Mouse (Mus musculus): ENCODE measurements around the gene Skida1. TPM values are rescaled to one million over a fixed set of nuclear protein-coding genes. Genes with fewer than 3 reads are reported as not detected.

Skida1 gene
- polyA plus RNA-seq, 1 experiment from 2014 or later: 0.15 TPM

DNA sequence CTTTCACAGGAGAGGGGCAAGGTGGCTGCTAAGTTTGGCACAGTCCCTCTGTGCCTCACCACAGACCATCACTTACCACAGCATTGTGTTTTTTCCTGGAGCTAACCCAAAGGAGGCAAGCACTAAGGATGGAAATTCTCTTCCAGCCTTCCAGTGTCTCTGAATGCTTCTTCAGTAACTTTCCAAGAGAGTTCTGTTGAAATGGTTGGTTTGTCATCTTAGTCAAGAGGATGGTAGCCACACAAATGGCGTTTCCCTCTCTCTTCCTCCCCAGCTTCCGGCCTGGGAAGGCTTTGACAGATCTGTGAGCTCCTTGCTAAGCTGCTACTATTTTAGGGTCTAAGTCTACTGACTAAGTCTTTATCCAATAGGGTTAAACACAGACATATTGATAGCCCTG is 11.4 kb downstream of the Skida1 start, which contains the start of gene A930004D18Rik:
Gene A930004D18Rik (minus strand): TSS at position 247 of the 400 bp plus-strand sequence.
- Histone ChIP-seq H3K9me3 (ENCODE audit: low read length) (no peaks in the 10 kb centered on the region), H3K36me3 (replicated peaks; ENCODE audit: insufficient read depth, low read length) (no peaks in the 10 kb centered on the region), H3K4me2 (ENCODE audit: low read depth, low read length) (no peak within 1 kb of the TSS), H3K27ac (ENCODE audit: low read depth) (no peak within 1 kb of the TSS), H3K27me3 (ENCODE audit: insufficient read depth, low read length) (peaks cover 24% of the 10 kb centered on the region), H3K4me1 (ENCODE audit: insufficient read depth) (peaks cover 12% of the 10 kb centered on the region), H3K9ac (replicated peaks) (no peak within 1 kb of the TSS), H3K4me3 (ENCODE audit: low read depth, low read length) (no peak within 1 kb of the TSS)
- no peak for TF ChIP-seq EP300 (IDR thresholded peaks at IDR 0.05; ENCODE audit: low read depth)
- TF ChIP-seq CTCF (IDR thresholded peaks at IDR 0.05; ENCODE audit: low read depth): no peak
- DNase-seq (no peak), ATAC-seq (no peak)
- 33% methylated on average over 2 of the region's 2 CpGs for WGBS (ENCODE audit: insufficient replicate concordance)

DNA sequence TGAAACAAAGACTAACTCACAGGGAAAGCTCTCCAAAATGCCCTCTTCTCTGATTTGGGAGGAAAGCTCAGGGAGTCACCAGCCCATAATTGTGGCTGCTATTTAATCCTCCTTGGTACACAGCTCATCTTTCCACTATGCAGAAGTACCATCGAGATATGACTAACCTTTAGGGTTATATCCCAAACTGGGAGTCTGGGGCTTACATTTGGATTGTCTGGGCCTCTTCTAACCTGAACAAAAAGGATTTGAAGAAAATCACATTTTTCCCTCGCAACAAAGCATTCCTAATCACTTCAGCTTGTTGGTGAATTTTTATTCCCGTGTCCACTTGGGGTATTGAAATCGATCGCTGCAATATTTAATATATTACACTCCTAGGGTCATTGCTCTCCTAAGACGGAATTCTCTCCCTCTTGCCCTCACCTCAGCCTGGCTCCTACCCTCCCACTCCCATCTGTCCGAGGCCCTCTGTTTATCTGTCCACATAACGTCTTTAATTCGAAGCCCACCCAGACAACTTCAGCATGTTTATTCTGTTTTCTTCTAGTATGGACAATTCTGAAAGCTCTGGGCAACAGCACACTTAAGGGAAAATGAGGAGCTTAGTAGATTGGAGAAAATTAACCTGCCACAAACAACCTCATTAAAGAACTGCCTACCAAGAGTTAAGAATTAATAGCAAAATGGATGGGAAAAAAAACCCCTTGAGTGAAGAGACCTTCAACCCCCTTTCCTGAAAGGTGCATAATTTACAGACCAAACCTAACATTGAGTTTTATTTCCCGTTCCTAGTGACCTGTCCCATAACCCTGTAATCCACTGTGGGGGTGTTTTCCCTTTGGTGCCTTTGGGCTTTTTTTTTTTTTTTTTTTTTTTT is 14.2 kb downstream of the Skida1 start:
- no peak overlapping the region for H3K4me2 ChIP-seq (ENCODE audit: low read depth, low read length)
- DNase-seq (no peak), ATAC-seq (no peak)
- 80% methylated on average over 10 of the region's 10 CpGs for WGBS (ENCODE audit: insufficient replicate concordance)
- H3K9me3 ChIP-seq (ENCODE audit: low read length): no peaks in the 10 kb centered on the region
- no peak overlapping the region for H3K27ac ChIP-seq (ENCODE audit: low read depth)
- H3K9ac ChIP-seq (replicated peaks): no peak overlapping the region
- peaks cover 13% of the 10 kb centered on the region for H3K4me1 ChIP-seq (ENCODE audit: insufficient read depth)
- no peak overlapping the region for H3K4me3 ChIP-seq (ENCODE audit: low read depth, low read length)
- H3K36me3 ChIP-seq (replicated peaks; ENCODE audit: insufficient read depth, low read length): no peaks in the 10 kb centered on the region
- TF ChIP-seq CTCF (IDR thresholded peaks at IDR 0.05; ENCODE audit: low read depth): no peak
- TF ChIP-seq EP300 (IDR thresholded peaks at IDR 0.05; ENCODE audit: low read depth): no peak
- H3K27me3 ChIP-seq (ENCODE audit: insufficient read depth, low read length): peaks cover 49% of the 10 kb centered on the region

DNA sequence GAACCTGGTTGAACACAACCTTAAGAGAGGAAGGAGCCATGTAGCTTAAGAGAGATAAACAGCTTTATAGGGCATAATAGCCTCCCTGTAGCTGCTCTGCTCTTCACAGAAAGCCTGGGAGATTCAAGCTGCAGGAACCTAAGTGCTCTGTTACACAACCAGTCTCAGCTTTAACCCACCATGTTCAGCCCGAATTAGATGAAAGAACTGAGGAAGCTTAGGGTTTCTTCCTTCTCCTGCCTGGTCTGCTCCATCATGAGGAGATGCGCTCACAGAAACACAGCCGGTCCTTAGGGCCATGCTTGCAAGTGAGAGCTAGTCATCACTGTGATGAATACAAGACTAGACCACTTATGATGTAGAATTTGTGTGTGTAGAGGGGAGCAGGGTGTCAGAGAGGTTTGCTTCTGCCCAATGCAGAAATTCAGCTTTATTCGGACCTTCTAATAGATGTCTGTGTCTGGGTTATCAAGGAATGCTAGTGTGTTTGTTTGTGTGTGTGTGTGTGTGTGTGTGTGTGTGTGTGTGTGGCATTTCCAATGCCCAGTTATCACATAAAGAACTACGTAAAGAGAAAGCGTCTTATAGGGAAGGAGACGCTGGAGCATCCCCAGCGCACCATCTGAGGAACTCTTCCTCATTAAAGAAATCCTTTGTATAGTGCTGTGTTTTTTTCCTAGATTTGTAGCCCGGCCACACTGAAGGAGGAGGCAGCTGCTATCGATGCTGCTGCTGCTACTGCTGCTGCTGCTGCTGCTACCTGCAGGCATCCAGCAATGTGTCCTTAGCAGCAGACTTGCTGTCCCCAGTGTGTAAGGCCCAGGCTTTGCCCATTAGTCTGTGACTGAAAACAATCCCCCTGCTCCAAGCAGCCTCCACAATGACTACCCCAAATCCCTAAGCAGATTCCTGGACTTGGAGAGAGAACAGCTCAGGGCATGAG is 15.4 kb downstream of the Skida1 start:
- 74% methylated on average over 10 of the region's 10 CpGs for WGBS (ENCODE audit: insufficient replicate concordance)
- Histone ChIP-seq H3K27ac (ENCODE audit: low read depth) (no peak overlapping the region), H3K4me1 (ENCODE audit: insufficient read depth) (peaks cover 16% of the 10 kb centered on the region), H3K4me2 (ENCODE audit: low read depth, low read length) (no peak overlapping the region), H3K9ac (replicated peaks) (no peak overlapping the region), H3K9me3 (ENCODE audit: low read length) (no peaks in the 10 kb centered on the region), H3K36me3 (replicated peaks; ENCODE audit: insufficient read depth, low read length) (no peaks in the 10 kb centered on the region), H3K27me3 (ENCODE audit: insufficient read depth, low read length) (peaks cover 53% of the 10 kb centered on the region), H3K4me3 (ENCODE audit: low read depth, low read length) (no peak overlapping the region)
- TF ChIP-seq EP300 (IDR thresholded peaks at IDR 0.05; ENCODE audit: low read depth) (no peak), CTCF (IDR thresholded peaks at IDR 0.05; ENCODE audit: low read depth) (no peak)
- no peak for DNase-seq
- no peak for ATAC-seq

GRCm38 (mm10) chr2:18032538-18032895 is 16.3 kb downstream of the Skida1 start:
- no peaks in the 10 kb centered on the region for H3K9me3 ChIP-seq (ENCODE audit: low read length)
- ATAC-seq (no peak), DNase-seq (no peak)
- 77% methylated on average over 5 of the region's 5 CpGs for WGBS (ENCODE audit: insufficient replicate concordance)
- peaks cover 21% of the 10 kb centered on the region for H3K4me1 ChIP-seq (ENCODE audit: insufficient read depth)
- H3K36me3 ChIP-seq (replicated peaks; ENCODE audit: insufficient read depth, low read length): no peaks in the 10 kb centered on the region
- peaks cover 62% of the 10 kb centered on the region for H3K27me3 ChIP-seq (ENCODE audit: insufficient read depth, low read length)
- H3K9ac ChIP-seq (replicated peaks): no peak overlapping the region
- no peak overlapping the region for H3K4me3 ChIP-seq (ENCODE audit: low read depth, low read length)
- no peak overlapping the region for H3K4me2 ChIP-seq (ENCODE audit: low read depth, low read length)
- TF ChIP-seq CTCF (IDR thresholded peaks at IDR 0.05; ENCODE audit: low read depth) (no peak), EP300 (IDR thresholded peaks at IDR 0.05; ENCODE audit: low read depth) (no peak)
- no peak overlapping the region for H3K27ac ChIP-seq (ENCODE audit: low read depth)

DNA sequence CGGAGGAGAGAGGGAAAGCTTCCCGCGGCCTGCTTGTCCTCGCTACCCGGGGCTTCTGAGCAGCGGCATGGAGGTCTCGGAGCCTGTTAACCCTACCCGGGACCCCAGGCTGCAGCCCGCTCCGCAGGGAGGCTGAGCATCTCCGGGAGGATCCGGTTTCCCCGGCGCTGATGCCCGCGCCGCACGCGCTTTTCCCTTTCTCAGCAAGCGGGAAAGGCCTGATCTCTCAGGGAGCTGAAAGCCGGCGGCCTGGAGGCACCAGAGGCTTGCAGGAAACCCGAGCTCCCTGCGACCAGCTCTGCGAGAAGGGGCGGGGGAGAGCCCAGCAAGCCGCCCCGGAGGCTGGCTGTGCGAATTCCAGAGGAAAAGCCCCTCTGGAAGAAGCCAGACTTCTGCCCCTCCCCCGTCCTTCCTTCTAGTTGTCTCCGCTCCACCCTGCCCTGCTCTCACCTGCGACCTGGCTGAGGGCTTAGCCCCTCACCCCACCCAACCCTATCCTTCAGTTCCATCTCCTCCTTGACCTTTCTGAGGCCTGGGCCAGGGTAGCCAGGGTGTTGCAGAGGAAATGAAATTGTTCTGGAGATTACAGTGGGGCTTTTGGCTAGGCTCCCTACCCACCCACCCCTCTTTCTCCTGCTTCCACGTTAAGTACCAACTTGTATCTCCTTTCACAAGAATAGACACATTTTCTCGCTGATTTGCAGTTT is 16.9 kb downstream of the Skida1 start:
- H3K9me3 ChIP-seq (ENCODE audit: low read length): no peaks in the 10 kb centered on the region
- WGBS (ENCODE audit: insufficient replicate concordance): 7% methylated on average over 32 of the region's 34 CpGs
- ATAC-seq (no peak), DNase-seq (no peak)
- no peak for TF ChIP-seq CTCF (IDR thresholded peaks at IDR 0.05; ENCODE audit: low read depth)
- no peak for TF ChIP-seq EP300 (IDR thresholded peaks at IDR 0.05; ENCODE audit: low read depth)
- peaks cover 23% of the 10 kb centered on the region for H3K4me1 ChIP-seq (ENCODE audit: insufficient read depth)
- H3K27me3 ChIP-seq (ENCODE audit: insufficient read depth, low read length): peaks cover 60% of the 10 kb centered on the region
- H3K36me3 ChIP-seq (replicated peaks; ENCODE audit: insufficient read depth, low read length): no peaks in the 10 kb centered on the region
- no peak overlapping the region for H3K27ac ChIP-seq (ENCODE audit: low read depth)
- H3K4me3 ChIP-seq (ENCODE audit: low read depth, low read length): peak overlapping the region; percentile 41
- peak overlapping the region; percentile 77 for H3K4me2 ChIP-seq (ENCODE audit: low read depth, low read length)
- peak overlapping the region; percentile 52 for H3K9ac ChIP-seq (replicated peaks)

Data from liver, postnatal 0 days (tissue).